Mouse (Mus musculus) hindbrain, embryonic 14.5 days (tissue): Measurements from ENCODE around the gene Ptpa. TPM values are rescaled to one million over a fixed set of nuclear protein-coding genes. Genes with fewer than 3 reads are reported as not detected.

Experiments used
- ATAC-seq: fragments of 200-750 bp; cut with Nextera tagmentation; 2 replicates; pipeline ENCODE4 v1.8.0; 2017; ENCODE audit warnings: moderate number of reproducible peaks, mild to moderate bottlenecking, moderate TSS enrichment, moderate library complexity; ENCODE audit not compliant: low FRiP score
- DNase-seq: peaks from one replicate; pipeline ENCODE4 v3.0.0-alpha.2; 2015; ENCODE audit warnings: low spot score
- H3K27ac ChIP-seq: fragments of 300-500 bp; sonication (generic); 2 replicates; pipeline ENCODE4 v1.5.1; 2014; ENCODE audit warnings: mild to moderate bottlenecking, moderate library complexity
- H3K27me3 ChIP-seq: fragments of 300-500 bp; sonication (generic); 2 replicates; pipeline ENCODE4 v1.6.1; 2014; ENCODE audit warnings: mild to moderate bottlenecking, low read length, mixed read lengths; ENCODE audit not compliant: control insufficient read depth, insufficient read depth
- H3K36me3 ChIP-seq: fragments of 300-500 bp; sonication (generic); replicated peaks from 2 replicates; pipeline ENCODE4 v1.6.1; 2014; ENCODE audit not compliant: control insufficient read depth, insufficient read depth
- H3K4me1 ChIP-seq: fragments of 300-500 bp; sonication (generic); replicated peaks from 2 replicates; pipeline ENCODE4 v1.6.1; 2014; ENCODE audit warnings: antibody characterized with exemption, low read length, mixed read lengths; ENCODE audit not compliant: control insufficient read depth, insufficient read depth
- H3K4me2 ChIP-seq: fragments of 300-500 bp; sonication (generic); replicated peaks from 2 replicates; pipeline ENCODE4 v1.6.1; 2014; ENCODE audit warnings: mild to moderate bottlenecking, moderate library complexity
- H3K4me3 ChIP-seq: fragments of 300-500 bp; sonication (generic); replicated peaks from 2 replicates; pipeline ENCODE4 v1.5.1; 2014; ENCODE audit warnings: mild to moderate bottlenecking, low read length
- H3K9ac ChIP-seq: fragments of 300-500 bp; sonication (generic); 2 replicates; pipeline ENCODE4 v1.6.1; 2014
- H3K9me3 ChIP-seq: fragments of 300-500 bp; sonication (generic); 2 replicates; pipeline ENCODE4 v1.6.1; 2016; ENCODE audit warnings: low read length; ENCODE audit not compliant: control insufficient read depth
- WGBS: fragments of 180-500 bp; shearing (Covaris S2); extraction: QIAGEN DNeasy Blood & Tissue Kit; methylation state at CpG from one replicate; pipeline ENCODE4 v1.1.7; 2014; 5-methylcytosine and 5-hydroxymethylcytosine counted together
- polyA plus RNA-seq: library from polyadenylated mRNA; unstranded; fragments of >200 nt; fragmentation: Nextera tagmentation; extraction: Ambion mirVana; gene quantifications from 2 replicates; pipeline ENCODE4 v1.2.1, GENCODE M21; 2014

Ptpa gene
- polyA plus RNA-seq, 1 experiment from 2014 or later = 79.8 TPM

GRCm38 (mm10) chr2:30446891-30447826 is 31.3 kb downstream of the Ptpa start:
- Histone ChIP-seq H3K36me3 (peaks cover 43% of the 10 kb centered on the region), H3K27ac (0 out of 2 replicates have a peak overlapping the region, but pooled peaks have one; percentile 12), H3K4me1 (peaks cover 12% of the 10 kb centered on the region), H3K9me3 (no peaks in the 10 kb centered on the region), H3K27me3 (no peaks in the 10 kb centered on the region), H3K9ac (no peak overlapping the region), H3K4me3 (no peak overlapping the region), H3K4me2 (no peak overlapping the region)
- DNase-seq (no peak), ATAC-seq (no peak)
- WGBS = 81% methylated on average over 10 of the region's 10 CpGs

- WGBS = 92% methylated on average over 7 of the region's 7 CpGs
- Histone ChIP-seq H3K4me3 (no peak overlapping the region), H3K36me3 (peaks cover 38% of the 10 kb centered on the region), H3K9ac (no peak overlapping the region), H3K27me3 (no peaks in the 10 kb centered on the region), H3K4me1 (no peaks in the 10 kb centered on the region; the same call in 1 of the 2 replicates), H3K27ac (no peak overlapping the region), H3K4me2 (no peak overlapping the region), H3K9me3 (no peaks in the 10 kb centered on the region)
- ATAC-seq = no peak
- DNase-seq = no peak
Measured at GRCm38 (mm10) chr2:30448371-30448770, 32.5 kb downstream of the Ptpa start.

GRCm38 (mm10) chr2:30450530-30450929 is 34.7 kb downstream of the Ptpa start:
- H3K4me1 ChIP-seq = no peaks in the 10 kb centered on the region; the same call in 1 of the 2 replicates
- H3K9ac ChIP-seq = no peak overlapping the region
- H3K4me2 ChIP-seq = no peak overlapping the region
- no peak overlapping the region for H3K27ac ChIP-seq
- no peaks in the 10 kb centered on the region for H3K9me3 ChIP-seq
- ATAC-seq (no peak), DNase-seq (no peak)
- peaks cover 21% of the 10 kb centered on the region for H3K36me3 ChIP-seq
- no peaks in the 10 kb centered on the region for H3K27me3 ChIP-seq
- H3K4me3 ChIP-seq = no peak overlapping the region
- 75% methylated on average over 1 of the region's 1 CpGs for whole genome bisulfite sequencing

- H3K9ac ChIP-seq = no peak overlapping the region
- H3K27ac ChIP-seq = no peak overlapping the region
- WGBS = 94% methylated on average over 3 of the region's 3 CpGs
- no peak overlapping the region for H3K4me3 ChIP-seq
- H3K4me1 ChIP-seq = no peaks in the 10 kb centered on the region
- no peak for DNase-seq
- no peaks in the 10 kb centered on the region for H3K27me3 ChIP-seq
- ATAC-seq = no peak
- H3K9me3 ChIP-seq = no peaks in the 10 kb centered on the region
- H3K36me3 ChIP-seq = peaks cover 17% of the 10 kb centered on the region; the same call in 1 of the 2 replicates
- H3K4me2 ChIP-seq = no peak overlapping the region
Measured at GRCm38 (mm10) chr2:30451525-30451924, 35.7 kb downstream of the Ptpa start.

- Histone ChIP-seq H3K9me3 (no peaks in the 10 kb centered on the region), H3K9ac (no peak overlapping the region), H3K4me3 (no peak overlapping the region), H3K27ac (no peak overlapping the region), H3K4me1 (no peaks in the 10 kb centered on the region), H3K36me3 (peaks cover 8% of the 10 kb centered on the region; the same call in 1 of the 2 replicates), H3K4me2 (no peak overlapping the region), H3K27me3 (no peaks in the 10 kb centered on the region)
- no peak for DNase-seq
- ATAC-seq = no peak
- WGBS = 91% methylated on average over 3 of the region's 3 CpGs
Measured at GRCm38 (mm10) chr2:30453570-30453969, 37.7 kb downstream of the Ptpa start.

GRCm38 (mm10) chr2:30454587-30454986 is 38.7 kb downstream of the Ptpa start:
- no peak overlapping the region for H3K27ac ChIP-seq
- H3K4me2 ChIP-seq = no peak overlapping the region
- no peak overlapping the region for H3K9ac ChIP-seq
- no peaks in the 10 kb centered on the region for H3K9me3 ChIP-seq
- H3K4me1 ChIP-seq = no peaks in the 10 kb centered on the region
- DNase-seq (no peak), ATAC-seq (no peak)
- WGBS = 75% methylated on average over 5 of the region's 5 CpGs
- H3K4me3 ChIP-seq = no peak overlapping the region
- H3K36me3 ChIP-seq = 0 out of 2 replicates have a peak, but pooled peaks cover under 1% of the 10 kb centered on the region
- H3K27me3 ChIP-seq = no peaks in the 10 kb centered on the region

GRCm38 (mm10) chr2:30456104-30456980 is 40.5 kb downstream of the Ptpa start:
- Histone ChIP-seq H3K4me3 (no peak overlapping the region), H3K4me2 (no peak overlapping the region), H3K4me1 (no peaks in the 10 kb centered on the region), H3K36me3 (no peaks in the 10 kb centered on the region), H3K9me3 (no peaks in the 10 kb centered on the region), H3K27me3 (no peaks in the 10 kb centered on the region), H3K27ac (peak overlapping the region; percentile 58; the same call in 1 of the 2 replicates), H3K9ac (no peak overlapping the region)
- 70% methylated on average over 13 of the region's 13 CpGs for WGBS
- ATAC-seq = no peak
- DNase-seq = no peak

GRCm38 (mm10) chr2:30458349-30458748 is 42.5 kb downstream of the Ptpa start:
- Histone ChIP-seq H3K9ac (no peak overlapping the region), H3K36me3 (no peaks in the 10 kb centered on the region), H3K4me3 (no peak overlapping the region), H3K27me3 (no peaks in the 10 kb centered on the region), H3K4me2 (no peak overlapping the region), H3K9me3 (no peaks in the 10 kb centered on the region), H3K4me1 (no peaks in the 10 kb centered on the region; the same call in 1 of the 2 replicates), H3K27ac (no peak overlapping the region)
- DNase-seq (no peak), ATAC-seq (no peak)
- WGBS = 87% methylated on average over 6 of the region's 6 CpGs

- H3K4me2 ChIP-seq = no peak overlapping the region
- H3K36me3 ChIP-seq = no peaks in the 10 kb centered on the region
- no peaks in the 10 kb centered on the region for H3K27me3 ChIP-seq
- no peak overlapping the region for H3K9ac ChIP-seq
- H3K9me3 ChIP-seq = no peaks in the 10 kb centered on the region
- 83% methylated on average over 6 of the region's 6 CpGs for WGBS
- no peak for ATAC-seq
- DNase-seq = no peak
- no peak overlapping the region for H3K27ac ChIP-seq
- H3K4me3 ChIP-seq = no peak overlapping the region
- peaks cover 5% of the 10 kb centered on the region for H3K4me1 ChIP-seq
Measured at GRCm38 (mm10) chr2:30459241-30459640, 43.4 kb downstream of the Ptpa start.
